Mouse (Mus musculus) stomach, embryonic 16.5 days (tissue): ENCODE measurements at regions not wholly inside any gene's neighbourhood (a gene's known extent, or its start where the extent isn't known, plus 50 kb on each side); places are given as distances from the start of the nearest gene placed in this dataset.
"Not testable (repeated sequence)": the region's sequence is repeated elsewhere in the genome, so short reads cannot be mapped to it uniquely, and the experiment has no call there.

Source experiments
- ATAC-seq: fragments of 200-750 bp; cut with Nextera tagmentation; 2 replicates; pipeline ENCODE4 v1.8.0; 2017; ENCODE audit warnings: moderate number of reproducible peaks, moderate TSS enrichment; ENCODE audit not compliant: insufficient read depth, low FRiP score
- H3K27ac ChIP-seq: fragments of 300-500 bp; sonication (generic); 2 replicates; pipeline ENCODE4 v1.5.1; 2014; ENCODE audit warnings: low read length
- H3K27me3 ChIP-seq: fragments of 300-500 bp; sonication (generic); 2 replicates; pipeline ENCODE4 v1.6.1; 2014; ENCODE audit warnings: low read length, control low read depth, mixed read lengths; ENCODE audit not compliant: control insufficient read depth, insufficient read depth
- H3K36me3 ChIP-seq: fragments of 300-500 bp; sonication (generic); 2 replicates; pipeline ENCODE4 v1.6.1; 2014; ENCODE audit warnings: low read length; ENCODE audit not compliant: control insufficient read depth, insufficient read depth
- H3K4me1 ChIP-seq: fragments of 300-500 bp; sonication (generic); 2 replicates; pipeline ENCODE4 v1.6.1; 2014; ENCODE audit warnings: low read length, control low read depth, mixed read lengths; ENCODE audit not compliant: control insufficient read depth, insufficient read depth
- H3K4me2 ChIP-seq: fragments of 300-500 bp; sonication (generic); 2 replicates; pipeline ENCODE4 v1.6.1; 2014; ENCODE audit warnings: low read depth, low read length, mixed read lengths
- H3K4me3 ChIP-seq: fragments of 300-500 bp; sonication (generic); replicated peaks from 2 replicates; pipeline ENCODE4 v1.5.1; 2014; ENCODE audit warnings: mild to moderate bottlenecking, low read length
- H3K9ac ChIP-seq: fragments of 300-500 bp; sonication (generic); 2 replicates; pipeline ENCODE4 v1.6.1; 2014; ENCODE audit warnings: low read length
- H3K9me3 ChIP-seq: fragments of 300-500 bp; sonication (generic); replicated peaks from 2 replicates; pipeline ENCODE4 v1.6.1; 2016; ENCODE audit warnings: low read length, control low read depth; ENCODE audit not compliant: control insufficient read depth
- WGBS: fragments of 180-500 bp; shearing (Covaris S2); extraction: QIAGEN DNeasy Blood & Tissue Kit; methylation state at CpG from one replicate; pipeline ENCODE4 v1.1.7; 2014; 5-methylcytosine and 5-hydroxymethylcytosine counted together

- not testable (repeated sequence) for H3K9me3 ChIP-seq, H3K27ac ChIP-seq, H3K27me3 ChIP-seq, H3K36me3 ChIP-seq, H3K4me2 ChIP-seq, H3K9ac ChIP-seq, ATAC-seq, H3K4me1 ChIP-seq
- WGBS = 60% methylated on average over 22 of the region's 27 CpGs
- peak overlapping the region; percentile 25; the same call in 1 of the 2 replicates for H3K4me3 ChIP-seq
Measured at GRCm38 (mm10) chr19:3083438-3083837, 199.3 kb upstream of the Mrpl21 start.

- not testable (repeated sequence) for H3K9ac ChIP-seq
- WGBS = 80% methylated on average over 5 of the region's 5 CpGs
Measured at GRCm38 (mm10) chr19:3091771-3092170, 190.9 kb upstream of the Mrpl21 start.

More at GRCm38 (mm10) chr19:3091771-3092170, 190.9 kb upstream of the Mrpl21 start:
- not testable (repeated sequence) for H3K9me3 ChIP-seq, H3K27me3 ChIP-seq, ATAC-seq, H3K36me3 ChIP-seq, H3K4me1 ChIP-seq, H3K4me3 ChIP-seq, H3K4me2 ChIP-seq, H3K27ac ChIP-seq
